Mouse (Mus musculus): ENCODE measurements at regions not wholly inside any gene's neighbourhood (a gene's known extent, or its start where the extent isn't known, plus 50 kb on each side); places are given as distances from the start of the nearest gene placed in this dataset.
"Not testable (repeated sequence)": the region's sequence is repeated elsewhere in the genome, so short reads cannot be mapped to it uniquely, and the experiment has no call there.

GRCm38 (mm10) chr12:27946866-27947459, 604.6 kb upstream of the Sox11 start:
- 49% methylated on average over 7 of the region's 7 CpGs for WGBS
- TF ChIP-seq POLR2A (IDR thresholded peaks at IDR 0.05; ENCODE audit: borderline replicate concordance, extremely low read depth, low read depth, low read length) (no peak), CTCF (IDR thresholded peaks at IDR 0.05; ENCODE audit: insufficient read depth, low read length) (no peak)
- no peak for DNase-seq
- no peaks in the 10 kb centered on the region for H3K4me1 ChIP-seq (ENCODE audit: control insufficient read depth, insufficient read depth, low read length)
- H3K4me3 ChIP-seq (replicated peaks; ENCODE audit: extremely low read depth, low read depth, low read length), result no peak overlapping the region

DNA sequence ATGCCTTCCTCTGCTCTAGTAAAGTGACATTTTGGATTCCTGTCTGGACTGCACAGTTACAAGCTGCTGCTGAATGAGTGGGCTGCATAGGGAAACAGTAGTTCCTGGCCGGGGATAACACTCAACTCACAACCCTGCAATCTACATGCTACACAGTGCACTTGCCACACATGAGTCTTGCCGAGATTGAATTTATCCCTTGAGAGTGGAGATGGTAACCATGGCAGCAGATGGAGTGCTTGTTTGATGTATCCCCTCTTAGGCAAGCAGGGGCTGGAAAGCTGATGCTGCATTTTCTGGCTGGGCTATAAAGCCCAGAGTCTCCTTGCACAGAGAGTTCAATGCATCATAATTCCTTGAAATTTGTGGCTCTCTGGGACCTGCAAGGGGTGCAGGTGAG, 603.0 kb upstream of the Sox11 start:
- no peaks in the 10 kb centered on the region for H3K4me1 ChIP-seq (ENCODE audit: control insufficient read depth, insufficient read depth, low read length)
- H3K4me3 ChIP-seq (replicated peaks; ENCODE audit: extremely low read depth, low read depth, low read length), result no peak overlapping the region
- 50% methylated on average over 2 of the region's 2 CpGs for WGBS
- TF ChIP-seq CTCF (IDR thresholded peaks at IDR 0.05; ENCODE audit: insufficient read depth, low read length) (no peak), POLR2A (IDR thresholded peaks at IDR 0.05; ENCODE audit: borderline replicate concordance, extremely low read depth, low read depth, low read length) (no peak)
- no peak for DNase-seq

DNA sequence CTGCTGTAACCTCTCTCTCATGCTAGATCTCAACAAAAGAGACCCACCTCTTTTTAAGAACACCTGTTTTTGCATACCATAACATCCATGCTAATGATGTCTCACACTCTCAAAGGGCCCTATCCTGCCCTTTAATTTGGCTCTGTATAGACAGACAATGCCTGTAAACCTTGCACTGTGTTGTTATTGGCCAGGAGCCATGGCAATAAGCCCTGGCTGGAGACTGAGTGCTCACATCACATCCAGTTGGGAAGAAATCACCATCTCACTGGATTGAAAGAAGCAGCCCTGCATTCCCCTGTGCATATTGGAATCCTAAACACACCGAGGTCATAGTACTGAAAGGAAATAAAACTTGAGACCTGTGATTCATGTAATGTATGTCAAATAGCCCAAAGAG, 598.7 kb upstream of the Sox11 start:
- H3K4me1 ChIP-seq (ENCODE audit: control insufficient read depth, insufficient read depth, low read length), result no peaks in the 10 kb centered on the region
- TF ChIP-seq CTCF (IDR thresholded peaks at IDR 0.05; ENCODE audit: insufficient read depth, low read length), result no peak
- TF ChIP-seq POLR2A (IDR thresholded peaks at IDR 0.05; ENCODE audit: borderline replicate concordance, extremely low read depth, low read depth, low read length), result no peak
- no peak for DNase-seq
- H3K4me3 ChIP-seq (replicated peaks; ENCODE audit: extremely low read depth, low read depth, low read length), result no peak overlapping the region
- WGBS, result 68% methylated on average over 1 of the region's 1 CpGs

- WGBS, result 42% methylated on average over 7 of the region's 7 CpGs
- no peak for DNase-seq
- TF ChIP-seq POLR2A (IDR thresholded peaks at IDR 0.05; ENCODE audit: borderline replicate concordance, extremely low read depth, low read depth, low read length) (no peak), CTCF (IDR thresholded peaks at IDR 0.05; ENCODE audit: insufficient read depth, low read length) (no peak)
- Histone ChIP-seq H3K4me3 (replicated peaks; ENCODE audit: extremely low read depth, low read depth, low read length) (no peak overlapping the region), H3K4me1 (ENCODE audit: control insufficient read depth, insufficient read depth, low read length) (peaks cover 2% of the 10 kb centered on the region; the same call in 1 of the 2 replicates)
Observed at GRCm38 (mm10) chr12:27932382-27933140, 590.2 kb upstream of the Sox11 start.

DNA sequence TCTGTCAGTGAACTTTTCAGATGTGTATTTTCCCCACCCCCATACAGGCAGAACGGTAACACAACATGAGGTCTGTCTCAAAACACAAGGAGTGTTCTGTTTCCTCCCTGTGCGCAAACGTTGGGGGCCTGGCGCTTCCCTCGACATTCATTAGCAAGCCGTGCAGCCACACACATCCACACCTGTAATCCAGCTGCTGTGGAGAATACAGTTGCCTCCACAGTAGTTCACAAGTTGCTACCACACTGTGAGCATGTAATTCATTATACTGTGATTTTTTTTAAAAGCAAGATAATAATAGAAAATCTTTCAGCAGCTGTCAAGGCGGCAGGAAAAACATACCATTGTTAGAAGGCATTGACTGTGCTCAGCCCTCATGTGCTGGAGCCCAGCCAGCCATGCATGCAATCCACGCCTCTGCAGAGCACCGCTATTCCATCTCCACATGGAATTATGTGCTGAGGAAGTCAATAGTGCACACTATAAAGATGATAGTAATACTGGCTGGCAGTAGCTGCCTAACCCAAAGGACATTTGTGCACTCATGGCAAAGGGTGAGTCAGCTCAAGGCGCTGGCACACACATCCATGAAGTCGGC, 586.1 kb upstream of the Sox11 start:
- Histone ChIP-seq H3K4me1 (ENCODE audit: control insufficient read depth, insufficient read depth, low read length) (peaks cover 2% of the 10 kb centered on the region; the same call in 1 of the 2 replicates), H3K4me3 (replicated peaks; ENCODE audit: extremely low read depth, low read depth, low read length) (no peak overlapping the region)
- no peak for TF ChIP-seq CTCF (IDR thresholded peaks at IDR 0.05; ENCODE audit: insufficient read depth, low read length)
- TF ChIP-seq POLR2A (IDR thresholded peaks at IDR 0.05; ENCODE audit: borderline replicate concordance, extremely low read depth, low read depth, low read length), result no peak
- DNase-seq, result no peak
- WGBS, result 36% methylated on average over 11 of the region's 11 CpGs

- Histone ChIP-seq H3K4me1 (ENCODE audit: control insufficient read depth, insufficient read depth, low read length) (peaks cover 2% of the 10 kb centered on the region; the same call in 1 of the 2 replicates), H3K4me3 (replicated peaks; ENCODE audit: extremely low read depth, low read depth, low read length) (no peak overlapping the region)
- 91% methylated on average over 6 of the region's 6 CpGs for WGBS
- TF ChIP-seq POLR2A (IDR thresholded peaks at IDR 0.05; ENCODE audit: borderline replicate concordance, extremely low read depth, low read depth, low read length) (no peak), CTCF (IDR thresholded peaks at IDR 0.05; ENCODE audit: insufficient read depth, low read length) (no peak)
- no peak for DNase-seq
Observed at GRCm38 (mm10) chr12:27926730-27927129, 584.4 kb upstream of the Sox11 start.

DNA sequence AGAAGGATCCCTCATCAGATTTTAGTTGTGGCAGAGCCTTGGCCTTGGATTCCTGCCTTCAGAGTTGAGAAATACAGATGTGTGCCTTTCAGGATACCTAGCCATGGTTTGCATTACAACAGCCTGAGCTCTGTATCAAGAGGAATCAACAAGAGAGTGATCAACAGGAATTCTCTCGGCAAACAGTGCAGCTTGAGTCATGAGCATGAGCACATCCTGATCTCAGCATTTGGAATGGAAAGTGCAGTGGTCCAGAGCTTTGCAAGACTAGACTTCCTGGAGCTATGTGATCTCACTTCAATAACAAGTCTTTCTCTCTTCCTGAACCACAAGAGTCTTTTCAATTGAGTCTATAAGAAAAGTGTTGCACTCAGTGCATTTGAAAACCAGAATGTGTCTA, 578.2 kb upstream of the Sox11 start:
- DNase-seq, result no peak
- no peak overlapping the region for H3K4me3 ChIP-seq (replicated peaks; ENCODE audit: extremely low read depth, low read depth, low read length)
- WGBS, result 42% methylated on average over 1 of the region's 1 CpGs
- H3K4me1 ChIP-seq (ENCODE audit: control insufficient read depth, insufficient read depth, low read length), result no peaks in the 10 kb centered on the region
- TF ChIP-seq POLR2A (IDR thresholded peaks at IDR 0.05; ENCODE audit: borderline replicate concordance, extremely low read depth, low read depth, low read length) (no peak), CTCF (IDR thresholded peaks at IDR 0.05; ENCODE audit: insufficient read depth, low read length) (no peak)

GRCm38 (mm10) chr12:27916401-27916920, 574.1 kb upstream of the Sox11 start:
- no peak for DNase-seq
- Histone ChIP-seq H3K4me3 (replicated peaks; ENCODE audit: extremely low read depth, low read depth, low read length) (no peak overlapping the region), H3K4me1 (ENCODE audit: control insufficient read depth, insufficient read depth, low read length) (no peaks in the 10 kb centered on the region)
- TF ChIP-seq CTCF (IDR thresholded peaks at IDR 0.05; ENCODE audit: insufficient read depth, low read length) (no peak), POLR2A (IDR thresholded peaks at IDR 0.05; ENCODE audit: borderline replicate concordance, extremely low read depth, low read depth, low read length) (no peak)
- 61% methylated on average over 3 of the region's 3 CpGs for WGBS

- 86% methylated on average over 5 of the region's 5 CpGs for WGBS
Observed at GRCm38 (mm10) chr12:27909417-27910100, 567.2 kb upstream of the Sox11 start.

GRCm38 (mm10) chr12:27896682-27897081, 554.3 kb upstream of the Sox11 start:
- H3K4me1 ChIP-seq (ENCODE audit: control insufficient read depth, insufficient read depth, low read length), result not testable (repeated sequence)

More at GRCm38 (mm10) chr12:27909417-27910100, 567.2 kb upstream of the Sox11 start:
- Histone ChIP-seq H3K4me1 (ENCODE audit: control insufficient read depth, insufficient read depth, low read length) (no peaks in the 10 kb centered on the region), H3K4me3 (replicated peaks; ENCODE audit: extremely low read depth, low read depth, low read length) (no peak overlapping the region)
- TF ChIP-seq CTCF (IDR thresholded peaks at IDR 0.05; ENCODE audit: insufficient read depth, low read length) (no peak), POLR2A (IDR thresholded peaks at IDR 0.05; ENCODE audit: borderline replicate concordance, extremely low read depth, low read depth, low read length) (no peak)
- no peak for DNase-seq

More at GRCm38 (mm10) chr12:27896682-27897081, 554.3 kb upstream of the Sox11 start:
- not testable (repeated sequence) for H3K4me3 ChIP-seq (replicated peaks; ENCODE audit: extremely low read depth, low read depth, low read length); DNase-seq
